Mouse (Mus musculus): ENCODE results near the gene Ncam2. TPM values are rescaled to one million over a fixed set of nuclear protein-coding genes. Genes with fewer than 3 reads are reported as not detected.

Ncam2 gene
- polyA plus RNA-seq, 1 experiment: not detected

- TF ChIP-seq GATA1 (IDR thresholded peaks at IDR 0.05; ENCODE audit: low read length): no peak
- no peak for TF ChIP-seq TAL1 (IDR thresholded peaks at IDR 0.05; ENCODE audit: low read length)
- Histone ChIP-seq H3K27me3 (ENCODE audit: control insufficient read depth) (no peaks in the 10 kb centered on the region), H3K9me3 (ENCODE audit: control insufficient read depth, low read length) (peaks cover 7% of the 10 kb centered on the region), H3K36me3 (ENCODE audit: control insufficient read depth) (no peaks in the 10 kb centered on the region), H3K4me1 (ENCODE audit: control insufficient read depth) (no peaks in the 10 kb centered on the region), H3K4me3 (replicated peaks) (no peak overlapping the region)
These were observed 473.4 kb downstream of the Ncam2 start for GRCm38 (mm10) chr16:81673866-81674265.

- Histone ChIP-seq H3K4me1 (ENCODE audit: control insufficient read depth) (no peaks in the 10 kb centered on the region), H3K9me3 (ENCODE audit: control insufficient read depth, low read length) (peaks cover 11% of the 10 kb centered on the region)
These were observed 475.0 kb downstream of the Ncam2 start for GRCm38 (mm10) chr16:81675546-81675945.

More at GRCm38 (mm10) chr16:81675546-81675945, 475.0 kb downstream of the Ncam2 start:
- TF ChIP-seq TAL1 (IDR thresholded peaks at IDR 0.05; ENCODE audit: low read length) (no peak), GATA1 (IDR thresholded peaks at IDR 0.05; ENCODE audit: low read length) (no peak)
- no peak overlapping the region for H3K4me3 ChIP-seq (replicated peaks)
- H3K36me3 ChIP-seq (ENCODE audit: control insufficient read depth): no peaks in the 10 kb centered on the region
- no peaks in the 10 kb centered on the region for H3K27me3 ChIP-seq (ENCODE audit: control insufficient read depth)
